Mouse (Mus musculus) myocyte (in vitro differentiated cells): ENCODE results near the gene St6gal2. TPM values are rescaled to one million over a fixed set of nuclear protein-coding genes. Genes with fewer than 3 reads are reported as not detected.

Experiments
- H3K27me3 ChIP-seq: one replicate; pipeline ENCODE4 v1.6.1; 2011; ENCODE audit not compliant: control insufficient read depth, insufficient read depth, insufficient read length
- H3K36me3 ChIP-seq: one replicate; pipeline ENCODE4 v1.6.1; 2011; ENCODE audit not compliant: control insufficient read depth, insufficient read depth
- H3K4me2 ChIP-seq: one replicate; pipeline ENCODE4 v1.6.1; 2011; ENCODE audit warnings: low read depth, control low read depth
- H3K4me3 ChIP-seq: one replicate; pipeline ENCODE4 v1.5.1; 2011; ENCODE audit warnings: mild to moderate bottlenecking, control low read depth, moderate library complexity
- H3K79me2 ChIP-seq: one replicate; pipeline ENCODE4 v1.6.1; 2011; ENCODE audit not compliant: control insufficient read depth, insufficient read depth
- H3ac ChIP-seq: one replicate; pipeline ENCODE4 v1.6.1; 2011; ENCODE audit not compliant: control insufficient read depth, insufficient read length
- CEBPB ChIP-seq: IDR thresholded peaks from 2 replicates; pipeline ENCODE4 v1.6.1; 2011; ENCODE audit warnings: mild to moderate bottlenecking, moderate library complexity; ENCODE audit not compliant: poor library complexity, insufficient read depth, severe bottlenecking
- E2F4 ChIP-seq: IDR thresholded peaks from one replicate; pipeline ENCODE4 v1.6.1; 2011; ENCODE audit warnings: mild to moderate bottlenecking, control low read depth, moderate library complexity; ENCODE audit not compliant: insufficient read depth
- MAX ChIP-seq: IDR thresholded peaks from one replicate; pipeline ENCODE4 v1.6.1; 2011; ENCODE audit warnings: low read depth, mild to moderate bottlenecking, control low read depth
- MYOD1 ChIP-seq, 3 experiments: IDR thresholded peaks; one replicate each; pipeline ENCODE4 v1.6.1; 2011; ENCODE audit warnings: control low read depth in 2 of 3, low read depth in 2 of 3, mild to moderate bottlenecking in 2 of 3, moderate library complexity in 1 of 3; ENCODE audit not compliant: insufficient read length in 2 of 3, control insufficient read depth in 1 of 3
- MYOG ChIP-seq, 3 experiments: IDR thresholded peaks; one replicate each; pipeline ENCODE4 v1.6.1; 2011; ENCODE audit warnings: control low read depth in 2 of 3, low read depth in 2 of 3, mild to moderate bottlenecking in 2 of 3; ENCODE audit not compliant: insufficient read length in 2 of 3, control insufficient read depth in 1 of 3, insufficient read depth in 1 of 3
- POLR2A ChIP-seq: IDR thresholded peaks from one replicate; pipeline ENCODE4 v1.6.1; 2011; ENCODE audit warnings: low read depth, mild to moderate bottlenecking, control low read depth, moderate library complexity; ENCODE audit not compliant: insufficient read length
- POLR2AphosphoS2 ChIP-seq: IDR thresholded peaks from one replicate; pipeline ENCODE4 v1.6.1; 2011; ENCODE audit warnings: low read depth, control low read depth; ENCODE audit not compliant: insufficient read length
- REST ChIP-seq: IDR thresholded peaks from one replicate; pipeline ENCODE4 v1.6.1; 2011; ENCODE audit warnings: mild to moderate bottlenecking, control low read depth, moderate library complexity; ENCODE audit not compliant: insufficient read depth, insufficient read length
- SRF ChIP-seq: IDR thresholded peaks from one replicate; pipeline ENCODE4 v1.6.1; 2011; ENCODE audit warnings: low read depth; ENCODE audit not compliant: control insufficient read depth, insufficient read length
- TCF12 ChIP-seq: IDR thresholded peaks from one replicate; pipeline ENCODE4 v1.6.1; 2011; ENCODE audit warnings: mild to moderate bottlenecking, control low read depth; ENCODE audit not compliant: poor library complexity, insufficient read depth, severe bottlenecking
- TCF3 ChIP-seq: IDR thresholded peaks from one replicate; pipeline ENCODE4 v1.6.1; 2011; ENCODE audit warnings: low read depth, control low read depth; ENCODE audit not compliant: insufficient read length
- USF1 ChIP-seq: IDR thresholded peaks from one replicate; pipeline ENCODE4 v1.6.1; 2011; ENCODE audit warnings: low read depth, mild to moderate bottlenecking, control low read depth, moderate library complexity
- polyA plus RNA-seq: library from polyadenylated mRNA; unstranded; fragments of >200 nt; fragmentation: generic; extraction: Trizol; gene quantifications from one replicate; pipeline ENCODE4 v1.2.1, GENCODE M21; 2012; ENCODE audit warnings: missing spikeins

St6gal2 gene
- polyA plus RNA-seq = not detected

DNA sequence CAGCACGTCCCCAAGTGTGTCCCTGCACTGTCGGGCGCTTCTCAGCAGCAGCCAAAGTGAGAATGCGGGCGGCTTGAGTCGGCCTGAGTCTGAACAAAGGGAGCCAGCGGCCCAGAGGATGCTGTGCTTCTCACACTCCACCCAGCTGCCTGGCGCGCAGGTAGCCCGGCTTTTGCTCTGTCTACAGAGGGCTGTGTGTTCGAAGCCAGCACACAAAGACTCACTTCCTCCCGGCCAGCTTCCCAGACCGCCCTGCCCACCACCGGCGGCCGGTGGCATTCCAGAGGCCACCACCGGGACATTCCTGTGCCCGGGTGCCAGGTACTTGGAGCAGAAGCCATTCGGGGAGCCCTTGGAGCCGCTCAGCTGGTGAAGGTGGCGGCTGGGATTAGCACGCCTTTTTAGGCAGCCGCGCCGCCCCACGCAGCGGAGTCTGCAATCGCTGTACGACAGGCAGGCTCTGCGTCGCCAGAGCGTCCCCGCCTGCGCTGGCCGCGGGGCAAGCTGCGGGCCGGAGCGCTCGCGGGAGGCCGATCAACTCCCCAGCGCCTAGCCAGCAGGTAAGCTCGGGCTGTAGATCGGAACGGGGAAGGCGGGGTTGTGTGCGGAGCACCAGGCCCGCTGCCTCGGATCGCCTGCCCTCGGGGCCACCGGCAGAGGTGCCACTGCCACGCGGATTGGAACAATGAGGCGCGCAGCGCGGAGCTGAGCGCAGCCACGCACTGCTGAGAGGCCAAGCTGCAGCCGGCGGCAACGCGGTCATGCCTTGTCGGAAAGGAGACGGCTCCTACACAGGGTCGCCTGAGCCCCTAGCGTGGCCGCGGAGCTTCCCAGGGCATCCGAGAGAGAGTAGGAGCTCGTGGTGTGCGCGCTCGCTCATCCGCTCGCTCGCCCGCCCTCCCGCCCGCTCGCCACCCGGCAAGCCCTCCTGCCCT, at the start of gene St6gal2:
St6gal2 (plus strand) TSS at position 133 of the 935 bp plus-strand sequence.
- no peaks in the 10 kb centered on the region for H3K27me3 ChIP-seq
- TF ChIP-seq POLR2AphosphoS2 = no peak
- TF ChIP-seq E2F4 = no peak
- no peak for TF ChIP-seq TCF3
- no peak for TF ChIP-seq TCF12
- TF ChIP-seq MAX = no peak
- no peak for TF ChIP-seq MYOG (IDR thresholded peaks at IDR 0.05; ENCODE audit: control insufficient read depth in 1 of 3, insufficient read depth in 1 of 3, insufficient read length in 2 of 3, low read depth in 2 of 3)
- no peak for TF ChIP-seq USF1
- no peak for TF ChIP-seq REST
- TF ChIP-seq POLR2A = no peak
- no peak for TF ChIP-seq SRF
- no peak for TF ChIP-seq CEBPB
- TF ChIP-seq MYOD1 (IDR thresholded peaks at IDR 0.05; ENCODE audit: control insufficient read depth in 1 of 3, insufficient read length in 2 of 3, low read depth in 2 of 3) = no peak
- H3K36me3 ChIP-seq = no peaks in the 10 kb centered on the region
- H3ac ChIP-seq = no peak within 1 kb of the TSS
- H3K79me2 ChIP-seq = no peaks in the 10 kb centered on the region
- no peak within 1 kb of the TSS for H3K4me3 ChIP-seq
- no peak within 1 kb of the TSS for H3K4me2 ChIP-seq

DNA sequence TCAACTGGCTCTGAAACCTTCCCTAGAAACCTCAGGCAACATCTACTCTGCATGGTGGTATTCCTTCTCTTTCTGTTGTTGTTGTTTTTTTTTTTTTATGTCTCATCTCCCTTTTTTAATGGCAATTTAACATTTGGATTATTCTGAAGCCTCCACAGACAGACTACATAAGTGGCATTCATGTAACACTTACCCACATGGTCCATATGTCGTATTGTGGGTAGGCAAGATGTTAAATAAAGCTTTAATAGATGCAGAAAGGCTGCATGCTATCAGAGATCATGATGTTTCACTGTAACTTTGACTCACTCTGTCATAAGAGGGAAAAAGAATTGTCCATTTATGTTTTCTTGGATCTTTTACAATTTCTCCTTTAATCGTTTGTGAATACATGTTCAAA, 39.1 kb upstream of the St6gal2 start:
- no peaks in the 10 kb centered on the region for H3K36me3 ChIP-seq
- H3K27me3 ChIP-seq = no peaks in the 10 kb centered on the region
- no peak overlapping the region for H3K4me3 ChIP-seq
- no peak overlapping the region for H3ac ChIP-seq
- H3K4me2 ChIP-seq = no peak overlapping the region
- H3K79me2 ChIP-seq = no peaks in the 10 kb centered on the region
- TF ChIP-seq POLR2AphosphoS2 (no peak), MYOG (IDR thresholded peaks at IDR 0.05; ENCODE audit: control insufficient read depth in 1 of 3, insufficient read depth in 1 of 3, insufficient read length in 2 of 3, low read depth in 2 of 3) (no peak), E2F4 (no peak), USF1 (no peak), CEBPB (no peak), REST (no peak), MYOD1 (IDR thresholded peaks at IDR 0.05; ENCODE audit: control insufficient read depth in 1 of 3, insufficient read length in 2 of 3, low read depth in 2 of 3) (no peak), POLR2A (no peak), TCF3 (no peak), MAX (no peak), TCF12 (no peak), SRF (no peak)

DNA sequence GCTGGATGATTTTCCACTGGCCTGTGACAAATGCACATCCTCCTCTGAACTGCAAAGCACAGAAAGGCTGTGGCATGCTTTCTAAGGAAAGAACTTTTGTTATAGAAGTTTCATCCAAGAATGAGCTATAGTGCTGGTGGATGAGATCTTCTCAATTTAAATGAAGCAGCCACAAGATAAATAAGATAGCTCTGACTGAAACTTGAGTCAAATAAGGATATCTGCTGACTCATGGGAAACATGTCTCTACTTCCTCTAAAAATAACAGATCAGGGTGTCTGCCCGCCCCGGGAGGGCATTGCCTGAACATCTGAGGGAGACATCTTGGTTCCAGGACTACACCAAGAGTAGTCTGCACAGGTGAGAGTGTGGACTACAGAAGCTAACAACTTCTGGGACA, 28.7 kb upstream of the St6gal2 start:
- Histone ChIP-seq H3K36me3 (no peaks in the 10 kb centered on the region), H3K4me2 (no peak overlapping the region), H3ac (no peak overlapping the region), H3K79me2 (no peaks in the 10 kb centered on the region), H3K4me3 (no peak overlapping the region), H3K27me3 (no peaks in the 10 kb centered on the region)
- TF ChIP-seq POLR2AphosphoS2 = no peak
- no peak for TF ChIP-seq SRF
- no peak for TF ChIP-seq MYOD1 (IDR thresholded peaks at IDR 0.05; ENCODE audit: control insufficient read depth in 1 of 3, insufficient read length in 2 of 3, low read depth in 2 of 3)
- no peak for TF ChIP-seq USF1
- TF ChIP-seq MAX = no peak
- no peak for TF ChIP-seq CEBPB
- TF ChIP-seq MYOG (IDR thresholded peaks at IDR 0.05; ENCODE audit: control insufficient read depth in 1 of 3, insufficient read depth in 1 of 3, insufficient read length in 2 of 3, low read depth in 2 of 3) = no peak
- no peak for TF ChIP-seq REST
- no peak for TF ChIP-seq E2F4
- no peak for TF ChIP-seq POLR2A
- TF ChIP-seq TCF3 = no peak

DNA sequence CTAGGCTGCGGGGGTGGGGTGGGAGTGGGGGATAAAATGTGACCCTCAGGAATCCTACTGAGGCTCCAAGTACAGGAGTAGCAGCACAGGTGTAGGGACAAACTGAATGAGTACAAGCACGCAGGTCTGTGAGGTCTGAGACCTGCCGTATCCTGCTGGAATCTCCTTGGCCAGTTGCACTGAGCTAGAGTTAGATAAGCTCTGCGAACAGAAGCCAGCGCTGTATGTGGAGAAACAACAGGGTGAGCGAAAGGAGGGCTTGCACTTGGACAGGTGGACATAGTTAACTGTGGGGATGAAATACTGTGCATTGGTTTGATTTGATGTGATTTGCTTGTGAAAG, 974 bp downstream of the St6gal2 start:
- Histone ChIP-seq H3K4me2 (no peak overlapping the region), H3K27me3 (no peaks in the 10 kb centered on the region), H3ac (no peak overlapping the region), H3K36me3 (no peaks in the 10 kb centered on the region), H3K79me2 (no peaks in the 10 kb centered on the region), H3K4me3 (no peak overlapping the region)
- TF ChIP-seq POLR2AphosphoS2 (no peak), TCF12 (no peak), REST (no peak), USF1 (no peak), TCF3 (no peak), MYOD1 (IDR thresholded peaks at IDR 0.05; ENCODE audit: control insufficient read depth in 1 of 3, insufficient read length in 2 of 3, low read depth in 2 of 3) (no peak), E2F4 (no peak), MAX (no peak), SRF (no peak), MYOG (IDR thresholded peaks at IDR 0.05; ENCODE audit: control insufficient read depth in 1 of 3, insufficient read depth in 1 of 3, insufficient read length in 2 of 3, low read depth in 2 of 3) (no peak), CEBPB (no peak), POLR2A (no peak)
